Mouse (Mus musculus) hindbrain, postnatal 0 days (tissue): Measurements from ENCODE around the gene Dhx9. TPM values are rescaled to one million over a fixed set of nuclear protein-coding genes. Genes with fewer than 3 reads are reported as not detected.
"Not testable (repeated sequence)": the region's sequence is repeated elsewhere in the genome, so short reads cannot be mapped to it uniquely, and the experiment has no call there.

Experiments used
- ATAC-seq: fragments of 200-750 bp; cut with Nextera tagmentation; 2 replicates; pipeline ENCODE4 v1.8.0; 2017; ENCODE audit warnings: mild to moderate bottlenecking, moderate TSS enrichment, moderate library complexity
- DNase-seq: peaks from one replicate; pipeline ENCODE4 v3.0.0-alpha.2; 2015; ENCODE audit warnings: low spot score
- H3K27ac ChIP-seq: fragments of 300-500 bp; sonication (generic); 2 replicates; pipeline ENCODE4 v1.5.1; 2014; ENCODE audit warnings: mild to moderate bottlenecking
- H3K27me3 ChIP-seq: fragments of 300-500 bp; sonication (generic); 2 replicates; pipeline ENCODE4 v1.6.1; 2014; ENCODE audit warnings: low read length, mixed read lengths; ENCODE audit not compliant: insufficient read depth
- H3K36me3 ChIP-seq: fragments of 300-500 bp; sonication (generic); 2 replicates; pipeline ENCODE4 v1.6.1; 2014; ENCODE audit warnings: low read length, mixed read lengths; ENCODE audit not compliant: insufficient read depth
- H3K4me1 ChIP-seq: fragments of 300-500 bp; sonication (generic); 2 replicates; pipeline ENCODE4 v1.6.1; 2014; ENCODE audit warnings: antibody characterized with exemption, low read length, mixed read lengths; ENCODE audit not compliant: insufficient read depth
- H3K4me2 ChIP-seq: fragments of 300-500 bp; sonication (generic); 2 replicates; pipeline ENCODE4 v1.6.1; 2014; ENCODE audit warnings: low read depth, mild to moderate bottlenecking, low read length, moderate library complexity, mixed read lengths
- H3K4me3 ChIP-seq: fragments of 300-500 bp; sonication (generic); 2 replicates; pipeline ENCODE4 v1.5.1; 2014; ENCODE audit warnings: low read length
- H3K9ac ChIP-seq: fragments of 300-500 bp; sonication (generic); replicated peaks from 2 replicates; pipeline ENCODE4 v1.6.1; 2014; ENCODE audit warnings: mild to moderate bottlenecking, low read length, moderate library complexity, mixed read lengths
- H3K9me3 ChIP-seq: fragments of 300-500 bp; sonication (generic); 2 replicates; pipeline ENCODE4 v1.6.1; 2016; ENCODE audit warnings: low read length, mixed read lengths
- CTCF ChIP-seq: IDR thresholded peaks from 2 replicates; pipeline ENCODE4 v1.5.1; 2016; ENCODE audit warnings: antibody characterized with exemption, control low read depth, low read depth
- WGBS: fragments of 180-500 bp; shearing (Covaris S2); extraction: QIAGEN DNeasy Blood & Tissue Kit; methylation state at CpG from one replicate; pipeline ENCODE4 v1.1.7; 2014; 5-methylcytosine and 5-hydroxymethylcytosine counted together
- polyA plus RNA-seq: library from polyadenylated mRNA; unstranded; fragments of >200 nt; fragmentation: Nextera tagmentation; extraction: Ambion mirVana; gene quantifications from 2 replicates; pipeline ENCODE4 v1.2.1, GENCODE M21; 2015
- total RNA-seq: library from RNA; depleted of rRNA; stranded (reverse); fragments of >200 nt; gene quantifications from 2 replicates; pipeline ENCODE4 v1.2.3, GENCODE M21; 2014

Dhx9 gene
- total and polyA plus RNA-seq, 2 experiments from 2014 or later: 36.8 to 57.3 TPM

GRCm38 (mm10) chr1:153431158-153431557, 56.3 kb downstream of the Dhx9 start:
- DNase-seq: no peak
- H3K9ac ChIP-seq: no peak overlapping the region
- no peaks in the 10 kb centered on the region for H3K4me1 ChIP-seq
- H3K4me2 ChIP-seq: no peak overlapping the region
- no peak for ATAC-seq
- no peak for TF ChIP-seq CTCF
- no peaks in the 10 kb centered on the region for H3K36me3 ChIP-seq
- no peaks in the 10 kb centered on the region for H3K27me3 ChIP-seq
- no peak overlapping the region for H3K4me3 ChIP-seq
- WGBS: 71% methylated on average over 7 of the region's 7 CpGs
- H3K27ac ChIP-seq: no peak overlapping the region
- H3K9me3 ChIP-seq: no peaks in the 10 kb centered on the region

GRCm38 (mm10) chr1:153424770-153425584, 62.5 kb downstream of the Dhx9 start, which contains the start of gene Shcbp1l:
Gene Shcbp1l (plus strand): TSS chr1:153425162.
- H3K4me2 ChIP-seq: peak within 1 kb of the TSS; percentile 85
- H3K27ac ChIP-seq: peak within 1 kb of the TSS; percentile 41; the same call in 1 of the 2 replicates
- peak; percentile 90 for DNase-seq
- H3K27me3 ChIP-seq: no peaks in the 10 kb centered on the region
- ATAC-seq: peak; percentile 90
- WGBS: 2% methylated on average over 60 of the region's 60 CpGs
- no peak for TF ChIP-seq CTCF
- H3K4me3 ChIP-seq: peak within 1 kb of the TSS; percentile 50
- peaks cover 10% of the 10 kb centered on the region for H3K4me1 ChIP-seq
- H3K9me3 ChIP-seq: no peaks in the 10 kb centered on the region
- H3K9ac ChIP-seq: peak within 1 kb of the TSS; percentile 56
- H3K36me3 ChIP-seq: no peaks in the 10 kb centered on the region

GRCm38 (mm10) chr1:153424271-153424670, 63.2 kb downstream of the Dhx9 start:
- H3K4me2 ChIP-seq: peak overlapping the region; percentile 85
- no peaks in the 10 kb centered on the region for H3K9me3 ChIP-seq
- DNase-seq (peak; percentile 63), ATAC-seq (peak; percentile 64)
- no peaks in the 10 kb centered on the region for H3K36me3 ChIP-seq
- H3K27me3 ChIP-seq: no peaks in the 10 kb centered on the region
- H3K4me1 ChIP-seq: peaks cover 10% of the 10 kb centered on the region
- H3K9ac ChIP-seq: peak overlapping the region; percentile 56; the same call in 1 of the 2 replicates
- 23% methylated on average over 12 of the region's 12 CpGs for WGBS
- peak overlapping the region; percentile 41; the same call in 1 of the 2 replicates for H3K27ac ChIP-seq
- peak; percentile 49 for TF ChIP-seq CTCF
- peak overlapping the region; percentile 50 for H3K4me3 ChIP-seq

GRCm38 (mm10) chr1:153417805-153418204, 69.7 kb downstream of the Dhx9 start:
- DNase-seq: not testable (repeated sequence)

GRCm38 (mm10) chr1:153416271-153416832, 71.1 kb downstream of the Dhx9 start:
- not testable (repeated sequence) for DNase-seq, H3K9ac ChIP-seq, ATAC-seq, H3K4me3 ChIP-seq, H3K4me2 ChIP-seq, H3K4me1 ChIP-seq, H3K36me3 ChIP-seq, H3K9me3 ChIP-seq, H3K27ac ChIP-seq, H3K27me3 ChIP-seq
- WGBS: 84% methylated on average over 3 of the region's 3 CpGs

More at GRCm38 (mm10) chr1:153417805-153418204, 69.7 kb downstream of the Dhx9 start:
- not testable (repeated sequence) for H3K27ac ChIP-seq, H3K4me2 ChIP-seq, H3K4me1 ChIP-seq, H3K9me3 ChIP-seq, H3K9ac ChIP-seq, H3K27me3 ChIP-seq, H3K4me3 ChIP-seq, H3K36me3 ChIP-seq
- ATAC-seq: peak; percentile 64; the same call in 1 of the 2 replicates
- WGBS: 60% methylated on average over 4 of the region's 4 CpGs

- ATAC-seq, H3K27ac ChIP-seq, H3K36me3 ChIP-seq, DNase-seq, H3K9me3 ChIP-seq, H3K4me3 ChIP-seq, H3K27me3 ChIP-seq, H3K4me2 ChIP-seq, H3K9ac ChIP-seq, H3K4me1 ChIP-seq: not testable (repeated sequence)
- 85% methylated on average over 2 of the region's 5 CpGs for WGBS
Measured at GRCm38 (mm10) chr1:153415742-153416141, 71.7 kb downstream of the Dhx9 start.

GRCm38 (mm10) chr1:153414962-153415361, 72.5 kb downstream of the Dhx9 start:
- no peak overlapping the region for H3K4me3 ChIP-seq
- no peaks in the 10 kb centered on the region for H3K27me3 ChIP-seq
- H3K4me1 ChIP-seq: no peaks in the 10 kb centered on the region
- no peaks in the 10 kb centered on the region for H3K36me3 ChIP-seq
- WGBS: 95% methylated on average over 4 of the region's 4 CpGs
- H3K9ac ChIP-seq: no peak overlapping the region
- no peak for ATAC-seq
- H3K9me3 ChIP-seq: no peaks in the 10 kb centered on the region
- no peak for DNase-seq
- H3K27ac ChIP-seq: no peak overlapping the region
- no peak overlapping the region for H3K4me2 ChIP-seq
- no peak for TF ChIP-seq CTCF

- ATAC-seq, H3K9me3 ChIP-seq, H3K4me3 ChIP-seq, H3K4me2 ChIP-seq, H3K9ac ChIP-seq, H3K36me3 ChIP-seq, H3K27me3 ChIP-seq, H3K4me1 ChIP-seq, H3K27ac ChIP-seq: not testable (repeated sequence)
- peak; percentile 18 for DNase-seq
- WGBS: 80% methylated on average over 24 of the region's 24 CpGs
Measured at GRCm38 (mm10) chr1:153414114-153414723, 73.2 kb downstream of the Dhx9 start.

- not testable (repeated sequence) for H3K4me2 ChIP-seq, H3K9me3 ChIP-seq, H3K36me3 ChIP-seq, H3K4me3 ChIP-seq, H3K4me1 ChIP-seq, H3K9ac ChIP-seq, H3K27me3 ChIP-seq, DNase-seq
- WGBS: 66% methylated on average over 13 of the region's 13 CpGs
- peak; percentile 33; the same call in 1 of the 2 replicates for ATAC-seq
- peak overlapping the region; percentile 36; the same call in 1 of the 2 replicates for H3K27ac ChIP-seq
Measured at GRCm38 (mm10) chr1:153413397-153414020, 74.0 kb downstream of the Dhx9 start.
